Mouse (Mus musculus) cerebellum, adult (tissue): ENCODE measurements around the gene Dusp15.

Source experiments
- ATAC-seq: cut with Nextera tagmentation; 2 replicates; pipeline ENCODE4 v1.9.2; 2017; ENCODE audit warnings: mild to moderate bottlenecking, moderate library complexity, mixed read lengths; ENCODE audit not compliant: insufficient number of reproducible peaks, low FRiP score, low TSS enrichment

Dusp15 gene

GRCm38 (mm10) chr2:152907114-152907943 lies 44.2 kb downstream of the Dusp15 start:
- no peak for ATAC-seq

- no peak for ATAC-seq
Measured at GRCm38 (mm10) chr2:152906274-152907037, 45.0 kb downstream of the Dusp15 start.

GRCm38 (mm10) chr2:152905036-152905829 lies 46.3 kb downstream of the Dusp15 start:
- ATAC-seq = no peak

- ATAC-seq = no peak
Measured at GRCm38 (mm10) chr2:152904127-152904643, 47.3 kb downstream of the Dusp15 start.

- no peak for ATAC-seq
Measured at GRCm38 (mm10) chr2:152903586-152903985, 47.9 kb downstream of the Dusp15 start.

GRCm38 (mm10) chr2:152902658-152903057 lies 48.8 kb downstream of the Dusp15 start:
- no peak for ATAC-seq

- no peak for ATAC-seq
Measured at GRCm38 (mm10) chr2:152901296-152901695, 50.2 kb downstream of the Dusp15 start.

- no peak for ATAC-seq
Measured at GRCm38 (mm10) chr2:152899011-152899410, 52.5 kb downstream of the Dusp15 start.

GRCm38 (mm10) chr2:152896926-152897325 lies 54.6 kb downstream of the Dusp15 start:
- no peak for ATAC-seq

GRCm38 (mm10) chr2:152895834-152896233 lies 55.7 kb downstream of the Dusp15 start:
- ATAC-seq = no peak
